Mouse (Mus musculus): ENCODE measurements at regions not wholly inside any gene's neighbourhood (a gene's known extent, or its start where the extent isn't known, plus 50 kb on each side); places are given as distances from the start of the nearest gene placed in this dataset.
A peak's percentile ranks its signal among the peaks of the same experiment; 100 is the strongest.

DNA sequence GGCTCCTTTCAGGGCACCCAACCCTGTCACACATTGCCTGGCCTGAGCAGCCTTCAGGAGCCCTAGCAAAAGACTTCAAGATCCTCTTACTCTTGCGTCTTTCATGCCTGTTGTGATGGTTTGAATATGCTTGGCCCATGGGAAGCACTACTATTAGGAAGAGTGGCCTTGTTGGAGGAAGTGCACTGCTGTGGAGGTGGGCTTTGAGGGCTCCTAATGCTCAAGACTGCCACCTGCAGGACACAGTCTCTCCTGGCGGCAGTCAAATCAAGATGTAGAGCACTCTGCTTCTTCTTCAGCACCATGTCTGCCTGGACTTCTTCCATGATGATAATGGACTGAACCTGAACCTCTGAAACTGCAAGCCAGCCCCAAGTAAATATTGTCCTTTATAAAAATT is 73.0 kb downstream of the Tsen15 start:
- intact Hi-C loops (cut with DNase I) = no loop called here
- DNase-seq = peak in 1 of 2 experiments; percentile 5

DNA sequence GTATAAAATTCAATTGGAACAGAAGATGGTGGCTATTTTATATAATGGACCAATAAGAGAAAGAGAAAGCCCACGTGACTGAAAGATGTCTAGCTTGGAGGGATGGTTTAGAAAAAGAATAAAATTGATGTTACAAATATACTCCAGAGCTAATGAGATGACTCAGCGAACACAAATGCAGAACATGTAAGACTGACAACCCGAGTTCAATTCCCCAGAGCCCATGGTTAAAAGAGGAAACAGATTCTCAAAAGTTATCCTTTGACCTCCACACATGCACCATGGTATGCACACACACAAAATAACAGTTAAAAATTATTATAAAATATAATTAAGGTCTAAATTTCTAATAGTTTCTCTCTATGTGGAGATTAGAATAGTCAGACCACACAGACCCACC is 81.0 kb downstream of the Tsen15 start:
- intact Hi-C loops (cut with DNase I) = no loop called here
- DNase-seq = no peak

DNA sequence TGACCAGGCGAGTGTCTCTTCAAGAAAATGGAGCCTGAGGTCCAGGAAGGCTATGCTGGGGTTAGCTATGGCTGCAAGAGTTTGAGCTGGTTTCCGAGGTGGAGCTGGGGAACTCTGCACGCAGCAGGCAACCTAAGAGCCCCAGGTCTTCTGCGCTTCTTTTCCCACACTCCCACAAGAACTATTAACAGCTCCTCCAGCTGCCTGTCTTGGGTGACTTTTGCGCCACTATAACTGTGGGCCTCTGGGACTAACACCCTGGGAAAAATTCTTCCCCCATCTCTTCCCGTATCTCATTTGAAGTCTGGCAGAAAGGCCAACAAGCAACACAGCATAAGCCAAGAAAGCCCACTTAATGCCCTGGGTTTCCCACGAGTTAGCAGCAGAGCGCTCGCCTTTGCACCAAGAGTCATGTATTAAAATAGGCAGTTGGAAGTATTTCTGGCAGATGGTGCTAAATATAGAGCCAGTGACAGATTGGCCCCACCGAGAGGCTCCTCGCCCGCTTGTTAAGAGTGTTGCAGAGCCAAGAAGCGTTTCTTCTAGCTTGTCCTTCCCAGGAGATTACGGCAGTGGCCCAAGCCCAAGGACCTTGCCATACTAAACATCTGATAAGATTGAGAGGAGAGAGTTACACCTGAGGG is 81.9 kb downstream of the Tsen15 start:
- DNase-seq = peak; percentile 59 to 69
- intact Hi-C loops (cut with DNase I) = no loop called here

- intact Hi-C loops (cut with DNase I) = no loop called here
- no peak for DNase-seq
Observed at GRCm38 (mm10) chr1:152301355-152301754, 85.1 kb downstream of the Tsen15 start.

DNA sequence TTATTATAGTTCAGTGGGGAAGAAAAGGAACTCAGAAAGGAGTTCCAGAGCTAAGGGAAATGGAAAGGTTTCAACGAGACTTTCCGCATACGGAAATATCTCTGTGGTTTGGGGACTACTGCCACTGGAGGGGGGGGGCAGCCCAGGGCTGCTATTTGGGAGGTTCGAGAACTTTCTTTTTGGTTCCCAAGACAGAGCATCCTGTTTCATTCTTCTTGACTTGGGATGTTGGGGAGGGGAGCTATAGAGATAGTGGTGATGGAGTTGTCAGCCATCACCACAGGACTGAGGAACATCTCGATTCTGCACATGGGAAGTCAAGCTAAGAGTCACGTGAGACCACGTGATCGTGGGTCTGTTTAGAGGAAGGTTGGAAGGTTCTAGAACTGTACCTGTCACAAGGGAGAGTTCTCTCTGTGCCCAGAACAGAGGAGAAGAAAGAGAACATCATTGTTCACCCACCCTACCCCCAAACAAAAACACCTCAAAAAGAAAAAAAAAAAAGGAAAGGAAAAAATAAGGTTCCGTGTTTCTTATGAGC is 94.2 kb downstream of the Tsen15 start:
- DNase-seq = no peak
- intact Hi-C loops (cut with DNase I) = no loop called here

DNA sequence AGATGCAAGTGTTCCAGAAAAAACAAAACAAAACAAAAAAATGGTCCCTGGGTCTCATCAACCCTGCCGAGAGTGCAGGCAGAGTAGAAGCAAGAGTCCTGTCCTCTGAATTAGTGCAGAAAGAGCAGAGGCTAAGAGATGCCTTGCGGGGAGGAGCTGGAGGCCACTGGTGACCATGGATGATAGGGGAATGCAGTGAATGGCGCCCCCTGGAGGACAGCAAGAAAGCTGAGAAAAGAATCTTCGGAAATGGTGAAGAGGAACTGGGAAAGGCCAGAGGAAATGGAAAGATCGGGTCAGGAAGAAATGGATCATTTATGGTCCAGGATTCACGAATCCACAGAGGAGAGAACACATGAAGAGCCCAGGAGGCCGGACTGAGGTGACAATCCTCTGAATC is 95.7 kb downstream of the Tsen15 start:
- peak; percentile 81 to 91 for DNase-seq
- intact Hi-C loops (cut with DNase I) = loop anchor here (1.0 to 2.0 kb wide), 2 partner anchors 78 to 470 kb away; no protein-coding TSS in a partner anchor

GRCm38 (mm10) chr1:152287566-152288490 is 98.7 kb downstream of the Tsen15 start:
- no peak for DNase-seq
- intact Hi-C loops (cut with DNase I) = loop anchor here (5.0 kb wide), 1 partner anchor 201 kb away; no protein-coding TSS in a partner anchor

DNA sequence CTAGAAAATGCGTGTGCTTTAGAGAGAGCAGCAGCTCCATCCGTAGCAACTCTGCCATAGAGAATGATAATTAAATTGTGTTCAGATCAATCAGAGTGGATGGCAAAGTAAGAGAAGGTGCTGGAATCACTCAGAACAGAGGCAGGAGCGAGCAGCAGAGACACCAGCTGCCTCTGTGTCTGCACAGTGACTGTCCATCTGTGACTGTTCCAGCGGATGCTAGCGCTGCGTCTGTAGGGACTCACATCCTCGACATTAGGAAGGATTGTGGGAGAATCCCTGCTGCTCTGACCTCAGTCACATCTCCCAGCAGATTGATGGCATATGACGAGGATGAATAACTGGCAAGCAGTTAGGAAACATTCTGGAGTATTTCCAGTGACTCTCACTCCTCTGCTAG is 99.8 kb downstream of the Tsen15 start:
- DNase-seq = no peak
- intact Hi-C loops (cut with DNase I) = loop anchor here (5.0 kb wide), 1 partner anchor 199 kb away; no protein-coding TSS in a partner anchor

DNA sequence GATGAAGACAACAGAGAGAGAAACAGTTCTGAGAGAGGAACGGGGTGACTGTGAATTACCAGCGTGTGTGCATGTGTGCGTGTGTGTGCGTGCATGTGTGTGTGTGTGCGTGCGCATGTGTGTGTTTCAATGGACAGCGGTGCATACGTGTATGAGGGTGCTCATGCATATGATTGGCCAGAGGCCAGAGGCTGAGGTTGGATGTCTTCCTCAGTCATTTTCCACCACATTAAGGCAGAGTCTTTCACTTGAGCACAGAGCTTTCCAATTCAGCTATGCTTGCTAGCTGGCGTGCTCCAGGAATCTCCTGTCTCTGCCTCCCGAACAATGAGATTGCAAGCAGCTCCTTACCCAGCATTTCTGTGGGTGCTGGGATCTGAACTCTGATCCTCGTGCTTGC is 104.4 kb downstream of the Tsen15 start:
- intact Hi-C loops (cut with DNase I) = no loop called here
- no peak for DNase-seq

- intact Hi-C loops (cut with DNase I) = no loop called here
- no peak for DNase-seq
Observed at GRCm38 (mm10) chr1:152281201-152281600, 105.3 kb downstream of the Tsen15 start.

- intact Hi-C loops (cut with DNase I) = no loop called here
- peak in 1 of 2 experiments; percentile 22 for DNase-seq
Observed at GRCm38 (mm10) chr1:152280014-152280413, 106.5 kb downstream of the Tsen15 start.

DNA sequence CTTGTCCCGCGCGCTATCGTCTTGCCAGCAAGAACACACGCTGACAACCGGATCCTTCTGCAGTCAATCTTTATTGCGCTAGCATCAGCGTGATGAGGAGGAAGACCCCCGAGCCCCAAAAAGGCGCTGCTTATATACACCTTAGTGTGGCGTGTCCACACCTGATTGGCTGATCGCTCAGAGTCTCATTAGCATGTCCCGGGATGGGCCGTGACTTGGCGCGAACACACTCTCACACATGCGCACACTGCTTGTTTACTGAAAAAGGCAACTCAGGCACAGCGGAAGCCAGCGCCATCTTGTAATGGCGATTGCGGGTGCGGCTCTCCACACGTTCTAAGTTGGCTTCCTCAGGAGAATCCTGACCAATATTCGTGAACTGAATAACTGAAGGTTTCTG is 111.5 kb downstream of the Tsen15 start:
- no peak for DNase-seq
- intact Hi-C loops (cut with DNase I) = no loop called here

GRCm38 (mm10) chr1:152273430-152273829 is 113.1 kb downstream of the Tsen15 start:
- DNase-seq = no peak
- intact Hi-C loops (cut with DNase I) = no loop called here

- no peak for DNase-seq
- intact Hi-C loops (cut with DNase I) = no loop called here
Observed at GRCm38 (mm10) chr1:152269936-152270702, 116.4 kb downstream of the Tsen15 start.

DNA sequence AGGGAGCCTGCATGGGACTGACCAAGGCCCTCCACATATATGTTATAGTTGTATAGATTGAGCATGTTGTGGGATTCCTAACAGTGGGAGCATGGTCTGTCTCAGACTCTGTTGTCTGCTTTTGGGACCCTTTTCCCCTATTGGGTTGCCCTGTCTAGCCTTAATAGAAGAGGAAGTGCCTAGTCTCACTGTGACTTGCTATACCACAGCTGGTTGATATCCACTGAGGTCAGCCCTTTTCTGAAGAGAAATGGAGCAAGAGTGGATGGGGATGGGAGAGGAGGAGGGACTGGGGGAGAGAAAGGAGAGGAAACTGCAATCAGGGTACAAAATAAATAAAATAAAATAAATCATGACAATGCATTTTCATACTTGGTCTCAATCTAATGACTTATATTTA is 120.1 kb downstream of the Tsen15 start:
- DNase-seq = no peak
- intact Hi-C loops (cut with DNase I) = no loop called here

GRCm38 (mm10) chr1:152264981-152265380 is 121.5 kb downstream of the Tsen15 start:
- intact Hi-C loops (cut with DNase I) = no loop called here

DNA sequence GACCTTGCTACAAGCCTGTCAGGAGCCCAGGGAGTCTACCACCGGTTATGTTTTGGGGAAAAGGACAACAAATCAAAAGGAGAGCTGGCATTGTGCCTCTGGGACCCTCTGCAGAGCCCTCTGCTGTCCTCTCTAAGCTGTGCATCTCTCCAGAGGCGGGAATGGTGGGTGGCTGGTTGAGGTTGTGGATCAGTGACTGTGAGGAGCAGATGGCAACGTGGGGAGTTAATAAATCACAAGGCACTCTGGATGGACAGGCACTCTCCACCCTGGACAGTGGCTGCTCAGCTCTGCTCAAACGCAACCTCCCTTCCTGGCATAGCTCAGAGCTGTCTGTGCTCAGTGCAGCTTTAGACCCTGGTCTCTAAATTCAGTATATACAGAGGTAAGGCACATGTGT is 125.0 kb downstream of the Tsen15 start:
- DNase-seq = no peak
- intact Hi-C loops (cut with DNase I) = no loop called here

More at GRCm38 (mm10) chr1:152264981-152265380, 121.5 kb downstream of the Tsen15 start:
- DNase-seq = no peak

DNA sequence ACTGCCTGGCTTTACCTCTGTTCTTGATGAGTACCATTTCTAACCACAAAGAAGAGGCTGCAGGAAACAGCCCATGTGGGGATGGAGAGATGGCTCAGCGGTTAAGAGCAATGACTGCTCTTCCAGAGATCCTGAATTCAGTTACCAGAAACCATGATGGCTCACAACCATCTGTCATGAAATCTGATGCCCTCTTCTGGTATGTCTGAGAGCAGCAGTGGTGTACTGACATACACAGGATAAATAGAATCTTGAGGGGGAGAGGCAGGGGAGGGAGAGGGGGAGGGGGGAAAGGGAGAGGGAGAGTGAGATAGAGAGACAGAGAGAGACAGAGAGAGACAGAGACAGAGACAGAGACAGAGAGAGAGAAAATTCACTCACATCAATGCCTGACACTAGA is 125.5 kb downstream of the Tsen15 start:
- no peak for DNase-seq
- intact Hi-C loops (cut with DNase I) = no loop called here

DNA sequence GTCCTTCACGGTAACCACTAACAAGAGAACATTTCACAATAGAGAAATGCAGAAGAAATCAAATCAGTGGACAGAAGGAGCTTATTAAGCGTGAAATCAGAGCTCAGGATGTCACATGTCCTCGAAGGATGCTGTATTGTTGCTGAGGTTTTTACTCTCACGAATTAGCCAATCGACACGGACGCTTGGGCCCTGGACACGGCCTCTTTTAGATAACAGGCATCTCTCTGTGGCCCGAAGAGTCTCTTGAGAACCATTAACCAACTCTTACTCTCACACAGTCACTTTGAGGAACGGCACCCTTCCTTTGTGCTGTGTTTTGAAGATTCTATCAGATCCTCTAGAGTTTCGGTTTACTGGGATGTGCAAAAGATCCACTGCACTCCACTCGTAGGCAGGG is 128.2 kb downstream of the Tsen15 start:
- intact Hi-C loops (cut with DNase I) = no loop called here

GRCm38 (mm10) chr1:152253906-152254305 is 132.6 kb downstream of the Tsen15 start:
- intact Hi-C loops (cut with DNase I) = no loop called here
- no peak for DNase-seq

More for the DNA sequence above, 128.2 kb downstream of the Tsen15 start:
- no peak for DNase-seq

DNA sequence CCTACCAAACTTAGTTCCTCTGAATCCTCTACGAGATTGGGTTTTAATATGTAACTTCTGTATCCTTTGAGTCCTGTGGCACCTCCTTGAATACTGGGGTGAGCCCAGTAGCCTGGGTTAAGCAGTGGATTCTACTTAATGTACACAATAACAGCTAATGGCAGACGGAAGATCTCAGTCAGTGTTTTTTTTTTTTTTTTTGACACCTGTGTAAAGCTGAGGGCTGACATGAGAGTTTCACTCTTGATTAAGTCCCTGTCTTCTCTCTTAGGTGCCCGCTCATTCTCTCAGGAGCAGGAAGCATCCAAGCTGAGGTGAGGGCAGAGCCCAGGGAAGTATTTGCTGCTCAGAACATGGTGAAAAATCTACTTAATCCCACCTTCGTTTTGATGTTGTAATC is 133.0 kb downstream of the Tsen15 start:
- intact Hi-C loops (cut with DNase I) = no loop called here
- DNase-seq = no peak

Measured in heart, postnatal 10 days (tissue).